Mouse (Mus musculus): ENCODE data around the gene Fam193a.

The Fam193a gene

GRCm38 (mm10) chr5:34520458-34521209, 150.9 kb downstream of the Fam193a start:
- DNase-seq (ENCODE audit: low read depth, low spot score), result no peak

DNA sequence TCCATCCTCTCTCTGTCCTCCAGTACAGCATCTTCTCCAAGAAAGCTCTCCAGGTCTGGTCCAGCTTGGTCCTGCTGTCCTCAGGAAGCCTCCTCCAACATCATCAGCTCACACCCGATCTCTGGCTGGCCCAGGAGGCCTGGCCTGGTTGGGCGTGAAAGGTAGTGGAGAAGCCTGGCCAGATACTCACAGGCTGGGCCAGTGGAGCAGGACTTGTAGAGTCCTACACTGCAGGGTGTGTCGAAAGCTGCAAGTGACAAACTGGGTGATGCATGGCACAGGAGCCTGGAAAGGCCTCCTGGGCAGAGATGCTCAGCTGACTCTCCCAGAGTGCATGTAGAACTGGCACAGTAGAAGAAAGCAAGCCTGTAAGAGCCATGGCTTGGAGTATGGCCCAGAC, 151.6 kb downstream of the Fam193a start:
- DNase-seq (ENCODE audit: low read depth, low spot score), result no peak

- no peak for DNase-seq (ENCODE audit: low read depth, low spot score)
Observed at GRCm38 (mm10) chr5:34523958-34524485, 154.3 kb downstream of the Fam193a start.

GRCm38 (mm10) chr5:34524511-34524910, 154.8 kb downstream of the Fam193a start:
- DNase-seq (ENCODE audit: low read depth, low spot score), result no peak

DNA sequence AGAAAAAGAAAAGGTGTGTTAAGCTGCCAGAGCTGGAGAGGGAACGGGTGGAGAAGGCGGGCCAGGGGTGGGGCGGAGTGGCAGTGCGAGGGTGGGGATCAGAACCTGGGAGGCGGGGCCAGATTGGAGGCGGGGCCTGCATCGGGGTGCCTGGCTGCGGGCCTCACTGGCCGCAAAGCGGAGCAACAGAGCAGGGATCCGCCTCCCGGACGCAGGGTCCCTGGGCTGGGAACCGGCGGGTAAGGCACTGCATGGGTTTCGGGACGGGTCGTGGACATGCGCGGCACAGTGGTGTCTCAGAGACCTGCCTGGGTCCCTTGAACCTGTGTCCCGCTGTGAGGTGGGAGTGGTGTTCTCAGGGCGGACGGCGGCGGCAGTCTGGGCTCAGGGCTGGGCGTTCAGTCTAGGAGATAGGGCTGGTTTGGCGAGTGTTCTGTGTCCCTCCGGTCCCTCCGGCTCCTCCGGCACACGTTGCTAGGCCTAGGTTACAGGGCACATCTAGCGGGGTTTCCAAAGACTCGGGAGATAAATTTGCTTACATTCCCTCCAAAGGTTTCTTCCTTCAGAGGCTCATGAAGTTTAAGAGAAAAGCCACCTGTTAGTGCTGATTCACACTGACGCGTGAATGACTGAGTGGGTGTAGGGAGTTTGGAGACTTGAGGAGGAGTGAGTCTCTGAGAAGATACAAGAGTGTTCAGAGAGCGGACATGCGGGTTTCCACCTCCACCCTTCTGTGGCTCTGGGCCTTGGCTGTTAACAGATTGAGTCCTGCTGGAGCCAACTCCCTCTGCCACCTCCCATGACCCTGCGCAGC, 156.1 kb downstream of the Fam193a start, which contains the start of gene Sh3bp2:
Gene Sh3bp2 (plus strand): TSS at position 176 of the 814 bp plus-strand sequence.
- peak; percentile 93 for DNase-seq (ENCODE audit: low read depth, low spot score)

GRCm38 (mm10) chr5:34526477-34526775, 156.7 kb downstream of the Fam193a start:
- no peak for DNase-seq (ENCODE audit: low read depth, low spot score)

DNA sequence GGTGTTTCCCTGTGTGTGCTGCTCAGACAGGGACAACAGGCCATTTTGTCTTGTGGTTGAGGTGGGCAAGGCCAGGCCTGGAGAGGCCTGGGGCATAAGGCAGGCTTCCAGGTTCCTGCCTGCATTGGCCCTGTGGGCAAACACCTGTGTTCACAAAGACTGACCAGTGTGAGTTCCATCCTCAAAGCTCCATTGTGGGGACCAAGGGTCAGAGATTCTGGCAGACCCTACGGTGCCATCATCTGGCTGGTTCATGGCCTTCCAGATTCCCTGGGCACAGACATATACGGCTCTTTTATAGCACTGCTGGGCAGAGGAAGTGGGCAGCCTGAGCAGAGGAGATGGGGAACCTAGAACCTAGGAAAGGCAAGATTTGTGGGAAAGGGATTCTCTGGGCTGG, 157.6 kb downstream of the Fam193a start:
- DNase-seq (ENCODE audit: low read depth, low spot score), result no peak

DNA sequence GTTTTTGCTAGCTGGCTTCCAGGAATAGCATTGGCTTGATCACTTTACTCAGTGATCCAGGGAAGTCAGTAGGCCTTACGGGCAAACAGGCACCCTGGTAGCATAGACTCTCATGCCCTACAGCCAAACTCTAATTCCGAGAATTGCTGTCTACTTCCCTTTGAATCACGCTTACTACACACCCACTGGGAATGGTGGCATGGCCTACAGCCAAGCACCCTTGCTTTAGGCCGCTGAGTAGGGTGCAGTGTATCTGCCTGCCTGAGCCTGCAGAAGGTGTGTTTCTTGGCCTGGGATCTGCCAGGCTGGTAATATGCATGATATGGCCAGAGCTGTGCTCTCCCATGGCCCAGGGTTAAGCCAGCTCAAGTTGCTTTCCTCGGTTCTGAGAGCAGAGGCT, 159.0 kb downstream of the Fam193a start:
- DNase-seq (ENCODE audit: low read depth, low spot score), result no peak

- no peak for DNase-seq (ENCODE audit: low read depth, low spot score)
Observed at GRCm38 (mm10) chr5:34530116-34530515, 160.4 kb downstream of the Fam193a start.

GRCm38 (mm10) chr5:34530687-34531086, 161.0 kb downstream of the Fam193a start:
- peak; percentile 43 for DNase-seq (ENCODE audit: low read depth, low spot score)

DNA sequence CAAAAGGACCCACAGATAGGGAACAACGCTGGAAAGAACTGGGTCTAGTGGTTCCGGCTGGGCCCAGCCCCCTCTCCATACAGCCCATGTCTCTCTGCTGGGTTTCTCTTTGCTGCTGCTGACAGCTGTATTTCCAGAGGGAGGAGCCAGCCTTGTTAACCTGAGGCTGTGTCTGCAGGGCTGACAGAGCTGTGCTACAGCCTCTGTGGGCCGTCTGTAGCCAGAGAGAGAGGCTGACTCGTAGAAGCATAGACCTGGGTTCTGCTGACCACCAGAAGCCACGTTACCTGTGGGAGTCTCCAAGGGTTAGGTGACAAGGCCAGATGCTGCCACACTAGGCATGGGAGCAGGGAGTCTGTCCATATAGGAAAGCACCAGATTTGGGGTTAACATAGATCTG, 163.3 kb downstream of the Fam193a start:
- DNase-seq (ENCODE audit: low read depth, low spot score), result peak; percentile 55

- peak; percentile 93 for DNase-seq (ENCODE audit: low read depth, low spot score)
Observed at GRCm38 (mm10) chr5:34533820-34534219, 164.1 kb downstream of the Fam193a start.

GRCm38 (mm10) chr5:34534776-34535581, 165.2 kb downstream of the Fam193a start:
- DNase-seq (ENCODE audit: low read depth, low spot score), result peak; percentile 89

DNA sequence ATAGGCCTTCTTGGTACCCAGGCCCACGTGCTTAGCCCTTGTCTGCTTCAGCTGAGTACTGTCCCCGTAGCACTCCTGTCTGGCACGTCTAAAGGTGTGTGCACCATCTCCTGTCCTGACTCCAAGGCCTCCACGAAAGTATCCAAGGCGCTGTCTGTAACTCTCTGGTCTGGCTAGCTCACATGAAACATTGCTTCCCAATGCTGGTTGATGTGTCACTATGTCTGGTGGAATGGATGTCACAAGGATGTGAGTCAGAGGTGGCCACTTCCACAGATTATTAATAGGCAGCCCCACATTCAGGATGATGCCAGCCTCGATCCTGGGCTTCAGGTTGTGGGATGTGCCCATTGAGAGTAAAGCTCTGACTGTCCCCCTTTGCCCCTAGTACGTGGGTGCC, 166.1 kb downstream of the Fam193a start:
- DNase-seq (ENCODE audit: low read depth, low spot score), result peak; percentile 73

Measured in 3T3-L1 (cell line).